Mouse (Mus musculus): ENCODE results near the gene Tmem35b. TPM values are rescaled to one million over a fixed set of nuclear protein-coding genes. Genes with fewer than 3 reads are reported as not detected.

The Tmem35b gene
- polyA plus RNA-seq, 1 experiment from 2014 or later, result 26.1 TPM

Other genes with a start within 250 kb of the Tmem35b start
- gene Zmym4, start 155.6 kb upstream of the Tmem35b start, polyA plus RNA-seq (2015; fragmentation: Nextera tagmentation; extraction: Ambion mirVana), result 19.8 and 20.3 TPM in 2 replicates
- 88.3 and 93.6 TPM in 2 replicates for gene Sfpq, start 102.4 kb upstream of the Tmem35b start, polyA plus RNA-seq (2015; fragmentation: Nextera tagmentation; extraction: Ambion mirVana)
- 19.4 and 19.8 TPM in 2 replicates for gene Zmym1, start 62.5 kb upstream of the Tmem35b start, polyA plus RNA-seq (2015; fragmentation: Nextera tagmentation; extraction: Ambion mirVana)
- 18.7 and 19.3 TPM in 2 replicates for gene Zmym6, start 46.3 kb upstream of the Tmem35b start, polyA plus RNA-seq (2015; fragmentation: Nextera tagmentation; extraction: Ambion mirVana)
- gene Dlgap3, start 45.5 kb downstream of the Tmem35b start, polyA plus RNA-seq (2015; fragmentation: Nextera tagmentation; extraction: Ambion mirVana), result 0.69 and 0.70 TPM in 2 replicates
- 65.6 and 66.3 TPM in 2 replicates for gene Smim12, start 120.1 kb downstream of the Tmem35b start, polyA plus RNA-seq (2015; fragmentation: Nextera tagmentation; extraction: Ambion mirVana)
- 24.9 and 30.5 TPM in 2 replicates for gene Gja4, start 190.3 kb downstream of the Tmem35b start, polyA plus RNA-seq (2015; fragmentation: Nextera tagmentation; extraction: Ambion mirVana)
- gene Gjb3, start 207.2 kb downstream of the Tmem35b start, polyA plus RNA-seq (2015; fragmentation: Nextera tagmentation; extraction: Ambion mirVana), result 1.4 and 1.7 TPM in 2 replicates
- 0.85 and 1.1 TPM in 2 replicates for gene Gjb4, start 230.4 kb downstream of the Tmem35b start, polyA plus RNA-seq (2015; fragmentation: Nextera tagmentation; extraction: Ambion mirVana)
- gene Gjb5, start 234.5 kb downstream of the Tmem35b start, polyA plus RNA-seq (2015; fragmentation: Nextera tagmentation; extraction: Ambion mirVana), result 2.2 and 2.4 TPM in 2 replicates